Mouse (Mus musculus) midbrain, embryonic 12.5 days (tissue): ENCODE measurements around the gene Lsg1. TPM values are rescaled to one million over a fixed set of nuclear protein-coding genes. Genes with fewer than 3 reads are reported as not detected.

Experiments used
- ATAC-seq: fragments of 200-750 bp; cut with Nextera tagmentation; 2 replicates; pipeline ENCODE4 v1.8.0; 2017; ENCODE audit warnings: low read depth, moderate TSS enrichment, moderate library complexity; ENCODE audit not compliant: low FRiP score
- H3K27ac ChIP-seq: fragments of 300-500 bp; sonication (generic); replicated peaks from 2 replicates; pipeline ENCODE4 v1.5.1; 2016; ENCODE audit warnings: mild to moderate bottlenecking
- H3K27me3 ChIP-seq: fragments of 300-500 bp; sonication (generic); 2 replicates; pipeline ENCODE4 v1.6.1; 2016; ENCODE audit warnings: mild to moderate bottlenecking
- H3K36me3 ChIP-seq: fragments of 300-500 bp; sonication (generic); 2 replicates; pipeline ENCODE4 v1.6.1; 2016
- H3K4me1 ChIP-seq: fragments of 300-500 bp; sonication (generic); 2 replicates; pipeline ENCODE4 v1.6.1; 2016
- H3K4me2 ChIP-seq: fragments of 300-500 bp; sonication (generic); replicated peaks from 2 replicates; pipeline ENCODE4 v1.6.1; 2016; ENCODE audit warnings: mild to moderate bottlenecking, moderate library complexity
- H3K4me3 ChIP-seq: fragments of 300-500 bp; sonication (generic); 2 replicates; pipeline ENCODE4 v1.5.1; 2016; ENCODE audit warnings: mild to moderate bottlenecking
- H3K9ac ChIP-seq: fragments of 300-500 bp; sonication (generic); replicated peaks from 2 replicates; pipeline ENCODE4 v1.6.1; 2016; ENCODE audit warnings: mild to moderate bottlenecking, moderate library complexity
- H3K9me3 ChIP-seq: fragments of 300-500 bp; sonication (generic); 2 replicates; pipeline ENCODE4 v1.6.1; 2016; ENCODE audit warnings: mild to moderate bottlenecking
- WGBS: fragments of 180-500 bp; shearing (Covaris S2); methylation state at CpG from one replicate; pipeline ENCODE4 v1.1.7; 2016; 5-methylcytosine and 5-hydroxymethylcytosine counted together
- polyA plus RNA-seq: library from polyadenylated mRNA; unstranded; fragments of >200 nt; fragmentation: Nextera tagmentation; extraction: Ambion mirVana; gene quantifications from 2 replicates; pipeline ENCODE4 v1.2.1, GENCODE M21; 2016

The Lsg1 gene
- polyA plus RNA-seq, 1 experiment from 2014 or later, result 78.1 TPM

- peaks cover 61% of the 10 kb centered on the region for H3K36me3 ChIP-seq
These were observed 62.9 kb downstream of the Lsg1 start for GRCm38 (mm10) chr16:30524481-30524880.

GRCm38 (mm10) chr16:30522253-30522940, 65.0 kb downstream of the Lsg1 start:
- Histone ChIP-seq H3K4me2 (no peak overlapping the region), H3K36me3 (peaks cover 44% of the 10 kb centered on the region), H3K27me3 (no peaks in the 10 kb centered on the region), H3K9ac (no peak overlapping the region), H3K27ac (no peak overlapping the region), H3K9me3 (no peaks in the 10 kb centered on the region), H3K4me3 (no peak overlapping the region), H3K4me1 (no peaks in the 10 kb centered on the region)
- ATAC-seq, result peak; percentile 34; the same call in 1 of the 2 replicates
- WGBS, result 62% methylated on average over 10 of the region's 10 CpGs

More at GRCm38 (mm10) chr16:30524481-30524880, 62.9 kb downstream of the Lsg1 start:
- Histone ChIP-seq H3K9me3 (no peaks in the 10 kb centered on the region), H3K27ac (no peak overlapping the region), H3K27me3 (no peaks in the 10 kb centered on the region), H3K4me2 (no peak overlapping the region), H3K4me1 (no peaks in the 10 kb centered on the region), H3K9ac (no peak overlapping the region), H3K4me3 (no peak overlapping the region)
- no peak for ATAC-seq
- WGBS, result 91% methylated on average over 6 of the region's 6 CpGs

GRCm38 (mm10) chr16:30521147-30521546, 66.2 kb downstream of the Lsg1 start:
- Histone ChIP-seq H3K4me2 (no peak overlapping the region), H3K27me3 (no peaks in the 10 kb centered on the region), H3K27ac (no peak overlapping the region), H3K9ac (no peak overlapping the region), H3K4me1 (no peaks in the 10 kb centered on the region), H3K9me3 (no peaks in the 10 kb centered on the region), H3K4me3 (no peak overlapping the region), H3K36me3 (peaks cover 40% of the 10 kb centered on the region)
- ATAC-seq, result no peak
- 57% methylated on average over 3 of the region's 3 CpGs for WGBS

- H3K36me3 ChIP-seq, result peaks cover 35% of the 10 kb centered on the region
- H3K9me3 ChIP-seq, result no peaks in the 10 kb centered on the region
- no peak for ATAC-seq
- WGBS, result 38% methylated on average over 9 of the region's 9 CpGs
- no peak overlapping the region for H3K27ac ChIP-seq
- no peak overlapping the region for H3K4me2 ChIP-seq
- no peak overlapping the region for H3K4me3 ChIP-seq
- no peaks in the 10 kb centered on the region for H3K27me3 ChIP-seq
- no peak overlapping the region for H3K9ac ChIP-seq
- no peaks in the 10 kb centered on the region for H3K4me1 ChIP-seq
These were observed 67.0 kb downstream of the Lsg1 start for GRCm38 (mm10) chr16:30520361-30520823.

- H3K4me2 ChIP-seq, result no peak overlapping the region
- H3K9me3 ChIP-seq, result no peaks in the 10 kb centered on the region
- no peaks in the 10 kb centered on the region for H3K27me3 ChIP-seq
- H3K4me3 ChIP-seq, result no peak overlapping the region
- no peak overlapping the region for H3K9ac ChIP-seq
- no peak for ATAC-seq
- peaks cover 35% of the 10 kb centered on the region for H3K36me3 ChIP-seq
- no peaks in the 10 kb centered on the region for H3K4me1 ChIP-seq
- WGBS, result 85% methylated on average over 9 of the region's 9 CpGs
- no peak overlapping the region for H3K27ac ChIP-seq
These were observed 68.8 kb downstream of the Lsg1 start for GRCm38 (mm10) chr16:30518635-30519034.

- WGBS, result 76% methylated on average over 11 of the region's 11 CpGs
- Histone ChIP-seq H3K4me2 (no peak overlapping the region), H3K36me3 (peaks cover 33% of the 10 kb centered on the region), H3K4me1 (no peaks in the 10 kb centered on the region), H3K27ac (no peak overlapping the region), H3K9me3 (no peaks in the 10 kb centered on the region), H3K27me3 (no peaks in the 10 kb centered on the region), H3K4me3 (no peak overlapping the region), H3K9ac (no peak overlapping the region)
- ATAC-seq, result no peak
These were observed 69.6 kb downstream of the Lsg1 start for GRCm38 (mm10) chr16:30517666-30518283.

- Histone ChIP-seq H3K4me2 (no peak overlapping the region), H3K4me1 (peaks cover 5% of the 10 kb centered on the region; the same call in 1 of the 2 replicates), H3K4me3 (no peak overlapping the region), H3K9me3 (no peaks in the 10 kb centered on the region), H3K27ac (no peak overlapping the region), H3K36me3 (peaks cover 25% of the 10 kb centered on the region), H3K9ac (no peak overlapping the region), H3K27me3 (no peaks in the 10 kb centered on the region)
- ATAC-seq, result no peak
- WGBS, result 96% methylated on average over 9 of the region's 9 CpGs
These were observed 70.4 kb downstream of the Lsg1 start for GRCm38 (mm10) chr16:30516993-30517392.

GRCm38 (mm10) chr16:30515418-30515817, 72.0 kb downstream of the Lsg1 start:
- Histone ChIP-seq H3K27me3 (no peaks in the 10 kb centered on the region), H3K27ac (no peak overlapping the region), H3K9me3 (no peaks in the 10 kb centered on the region), H3K9ac (no peak overlapping the region), H3K4me1 (peaks cover 13% of the 10 kb centered on the region), H3K36me3 (peaks cover 21% of the 10 kb centered on the region), H3K4me2 (no peak overlapping the region), H3K4me3 (no peak overlapping the region)
- 63% methylated on average over 12 of the region's 12 CpGs for WGBS
- ATAC-seq, result no peak

- WGBS, result 84% methylated on average over 20 of the region's 20 CpGs
- H3K9me3 ChIP-seq, result no peaks in the 10 kb centered on the region
- H3K36me3 ChIP-seq, result peaks cover 21% of the 10 kb centered on the region
- no peak overlapping the region for H3K4me3 ChIP-seq
- H3K4me2 ChIP-seq, result no peak overlapping the region
- no peak overlapping the region for H3K9ac ChIP-seq
- no peaks in the 10 kb centered on the region for H3K27me3 ChIP-seq
- no peak for ATAC-seq
- H3K4me1 ChIP-seq, result peaks cover 18% of the 10 kb centered on the region
- H3K27ac ChIP-seq, result no peak overlapping the region
These were observed 74.1 kb downstream of the Lsg1 start for GRCm38 (mm10) chr16:30513050-30514024.

- peaks cover 21% of the 10 kb centered on the region for H3K36me3 ChIP-seq
These were observed 74.9 kb downstream of the Lsg1 start for GRCm38 (mm10) chr16:30512375-30513049.

GRCm38 (mm10) chr16:30511563-30512340, 75.6 kb downstream of the Lsg1 start:
- WGBS, result 83% methylated on average over 13 of the region's 13 CpGs
- peak overlapping the region; percentile 73 for H3K9ac ChIP-seq

More at GRCm38 (mm10) chr16:30512375-30513049, 74.9 kb downstream of the Lsg1 start:
- no peak for ATAC-seq
- no peaks in the 10 kb centered on the region for H3K27me3 ChIP-seq
- peaks cover 18% of the 10 kb centered on the region for H3K4me1 ChIP-seq
- no peak overlapping the region for H3K9ac ChIP-seq
- 57% methylated on average over 8 of the region's 8 CpGs for WGBS
- no peak overlapping the region for H3K27ac ChIP-seq
- H3K9me3 ChIP-seq, result no peaks in the 10 kb centered on the region
- H3K4me3 ChIP-seq, result no peak overlapping the region
- no peak overlapping the region for H3K4me2 ChIP-seq

More at GRCm38 (mm10) chr16:30511563-30512340, 75.6 kb downstream of the Lsg1 start:
- peak overlapping the region; percentile 60 for H3K4me2 ChIP-seq
- H3K4me3 ChIP-seq, result peak overlapping the region; percentile 68
- ATAC-seq, result no peak
- H3K4me1 ChIP-seq, result peaks cover 18% of the 10 kb centered on the region
- H3K27me3 ChIP-seq, result no peaks in the 10 kb centered on the region
- H3K36me3 ChIP-seq, result peaks cover 17% of the 10 kb centered on the region
- H3K27ac ChIP-seq, result peak overlapping the region; percentile 94; the same call in 1 of the 2 replicates
- no peaks in the 10 kb centered on the region for H3K9me3 ChIP-seq
